Mouse (Mus musculus): ENCODE measurements around the gene Rab36. TPM values are rescaled to one million over a fixed set of nuclear protein-coding genes. Genes with fewer than 3 reads are reported as not detected.

Rab36 gene
- total and polyA plus RNA-seq, 3 experiments = not detected

GRCm38 (mm10) chr10:75056255-75056654 is 19.4 kb downstream of the Rab36 start:
- no peak overlapping the region for H3K27ac ChIP-seq (ENCODE audit: control insufficient read depth, low read depth, low read length)
- no peaks in the 10 kb centered on the region for H3K36me3 ChIP-seq (ENCODE audit: control insufficient read depth in 1 of 2, insufficient read depth in 2 of 2, low read length in 2 of 2)
- no peak overlapping the region for H3K4me3 ChIP-seq (ENCODE audit: control insufficient read depth in 1 of 2, insufficient read depth in 1 of 2, low read depth in 2 of 2, low read length in 2 of 2)
- no peaks in the 10 kb centered on the region; a peak in 1 of 4 replicates for H3K27me3 ChIP-seq (ENCODE audit: control insufficient read depth in 1 of 2, insufficient read depth in 2 of 2, low read length in 2 of 2)
- H3K9ac ChIP-seq (ENCODE audit: control insufficient read depth, low read depth, low read length, poor library complexity, severe bottlenecking) = no peak overlapping the region
- H3K9me3 ChIP-seq (replicated peaks; ENCODE audit: insufficient read depth, low read length) = no peaks in the 10 kb centered on the region
- H3K79me2 ChIP-seq (ENCODE audit: control insufficient read depth, insufficient read depth, low read length, poor library complexity) = no peaks in the 10 kb centered on the region
- TF ChIP-seq POLR2AphosphoS5 (IDR thresholded peaks at IDR 0.05; ENCODE audit: borderline replicate concordance, low read depth, low read length) = no peak
- TF ChIP-seq NRF1 (IDR thresholded peaks at IDR 0.05; ENCODE audit: insufficient read depth, low read depth, low read length, poor library complexity, severe bottlenecking) = no peak
- TF ChIP-seq ZC3H11A (IDR thresholded peaks at IDR 0.05; ENCODE audit: low read depth, low read length) = no peak
- TF ChIP-seq MAZ (IDR thresholded peaks at IDR 0.05; ENCODE audit: low read depth, low read length) = no peak
- no peak for TF ChIP-seq UBTF (IDR thresholded peaks at IDR 0.05; ENCODE audit: borderline replicate concordance, insufficient read depth, low read depth, low read length)
- TF ChIP-seq ZMIZ1 (IDR thresholded peaks at IDR 0.05; ENCODE audit: low read depth, low read length) = no peak
- no peak for TF ChIP-seq USF1 (IDR thresholded peaks at IDR 0.05; ENCODE audit: low read depth, low read length)
- TF ChIP-seq ZNF384 (IDR thresholded peaks at IDR 0.05; ENCODE audit: low read depth, low read length) = no peak
- TF ChIP-seq GABPA (IDR thresholded peaks at IDR 0.05; ENCODE audit: low read depth, low read length) = no peak
- no peak for TF ChIP-seq ETS1 (IDR thresholded peaks at IDR 0.05; ENCODE audit: low read depth, low read length)
- no peak for TF ChIP-seq KAT2A (conservative IDR thresholded peaks at IDR 0.05; ENCODE audit: low read depth, low read length)
- TF ChIP-seq NELFE (IDR thresholded peaks at IDR 0.05; ENCODE audit: low read depth, low read length) = no peak
- TF ChIP-seq BHLHE40 (IDR thresholded peaks at IDR 0.05; ENCODE audit: borderline replicate concordance, low read depth, low read length) = no peak
- H3K4me1 ChIP-seq (ENCODE audit: control insufficient read depth in 1 of 2, insufficient read depth in 2 of 2, low read length in 2 of 2) = no peaks in the 10 kb centered on the region
- no peak for DNase-seq (ENCODE audit: low read depth, low spot score)

- Histone ChIP-seq H3K9me3 (replicated peaks; ENCODE audit: insufficient read depth, low read length) (no peaks in the 10 kb centered on the region), H3K4me3 (ENCODE audit: control insufficient read depth in 1 of 2, insufficient read depth in 1 of 2, low read depth in 2 of 2, low read length in 2 of 2) (no peak overlapping the region), H3K9ac (ENCODE audit: control insufficient read depth, low read depth, low read length, poor library complexity, severe bottlenecking) (no peak overlapping the region), H3K27me3 (ENCODE audit: control insufficient read depth in 1 of 2, insufficient read depth in 2 of 2, low read length in 2 of 2) (no peaks in the 10 kb centered on the region; a peak in 1 of 4 replicates), H3K4me1 (ENCODE audit: control insufficient read depth in 1 of 2, insufficient read depth in 2 of 2, low read length in 2 of 2) (no peaks in the 10 kb centered on the region), H3K79me2 (ENCODE audit: control insufficient read depth, insufficient read depth, low read length, poor library complexity) (no peaks in the 10 kb centered on the region), H3K36me3 (ENCODE audit: control insufficient read depth in 1 of 2, insufficient read depth in 2 of 2, low read length in 2 of 2) (no peaks in the 10 kb centered on the region), H3K27ac (ENCODE audit: control insufficient read depth, low read depth, low read length) (no peak overlapping the region)
- DNase-seq (ENCODE audit: low read depth, low spot score) = no peak
- TF ChIP-seq BHLHE40 (IDR thresholded peaks at IDR 0.05; ENCODE audit: borderline replicate concordance, low read depth, low read length) = no peak
- no peak for TF ChIP-seq MAFK (IDR thresholded peaks at IDR 0.05; ENCODE audit: borderline replicate concordance, low read depth, low read length)
- TF ChIP-seq NELFE (IDR thresholded peaks at IDR 0.05; ENCODE audit: low read depth, low read length) = no peak
- no peak for TF ChIP-seq ZKSCAN1 (IDR thresholded peaks at IDR 0.05; ENCODE audit: low read depth, low read length)
- no peak for TF ChIP-seq HCFC1 (IDR thresholded peaks at IDR 0.05; ENCODE audit: low read depth, low read length)
- TF ChIP-seq POLR2AphosphoS2 (IDR thresholded peaks at IDR 0.05; ENCODE audit: low read length) = no peak
- no peak for TF ChIP-seq TBP (IDR thresholded peaks at IDR 0.05; ENCODE audit: low read depth, low read length)
- TF ChIP-seq TAL1 (IDR thresholded peaks at IDR 0.05; ENCODE audit: low read length) = no peak
- no peak for TF ChIP-seq GATA1 (IDR thresholded peaks at IDR 0.05; ENCODE audit: low read depth, low read length)
- TF ChIP-seq KAT2A (conservative IDR thresholded peaks at IDR 0.05; ENCODE audit: low read depth, low read length) = no peak
- no peak for TF ChIP-seq POLR2AphosphoS5 (IDR thresholded peaks at IDR 0.05; ENCODE audit: borderline replicate concordance, low read depth, low read length)
- no peak for TF ChIP-seq CTCF (IDR thresholded peaks at IDR 0.05 in 2 of 3, conservative IDR thresholded peaks at IDR 0.05 in 1 of 3; ENCODE audit: control insufficient read depth in 1 of 3, insufficient read depth in 1 of 3, low read depth in 2 of 3, low read length in 3 of 3, poor library complexity in 1 of 3, severe bottlenecking in 1 of 3)
- TF ChIP-seq SMC3 (IDR thresholded peaks at IDR 0.05; ENCODE audit: low read depth, low read length) = no peak
- no peak for TF ChIP-seq ETS1 (IDR thresholded peaks at IDR 0.05; ENCODE audit: low read depth, low read length)
- no peak for TF ChIP-seq USF1 (IDR thresholded peaks at IDR 0.05; ENCODE audit: low read depth, low read length)
- TF ChIP-seq POLR2A (IDR thresholded peaks at IDR 0.05; ENCODE audit: control insufficient read depth in 1 of 2, insufficient read depth in 1 of 2, low read depth in 1 of 2, low read length in 2 of 2, poor library complexity in 1 of 2) = no peak
Measured at GRCm38 (mm10) chr10:75058336-75058735, 21.5 kb downstream of the Rab36 start.
